Mouse (Mus musculus) R1 (cell line): ENCODE data around the gene Tm6sf1.
A peak's percentile ranks its signal among the peaks of the same experiment; 100 is the strongest.

ENCODE experiments used
- DNase-seq: peaks from one replicate; pipeline ENCODE4 v3.0.0-alpha.2; 2018; ENCODE audit warnings: low read depth, low spot score

Gene Tm6sf1

GRCm38 (mm10) chr7:81850171-81850570, 8.6 kb upstream of the Tm6sf1 start:
- DNase-seq = no peak

- DNase-seq = no peak
These were observed 7.1 kb upstream of the Tm6sf1 start for GRCm38 (mm10) chr7:81851706-81852105.

- no peak for DNase-seq
These were observed 4.1 kb upstream of the Tm6sf1 start for GRCm38 (mm10) chr7:81854568-81855307.

- DNase-seq = no peak
These were observed 3.1 kb upstream of the Tm6sf1 start, which contains the start of gene Gm10160 for GRCm38 (mm10) chr7:81855694-81856093. Gene Gm10160 (minus strand): TSS chr7:81855794.

GRCm38 (mm10) chr7:81856221-81856620, 2.6 kb upstream of the Tm6sf1 start:
- no peak for DNase-seq

- DNase-seq = peak; percentile 28
These were observed 565 bp upstream of the Tm6sf1 start for GRCm38 (mm10) chr7:81858236-81858635.

GRCm38 (mm10) chr7:81860071-81860470, 1.3 kb downstream of the Tm6sf1 start:
- no peak for DNase-seq

GRCm38 (mm10) chr7:81860996-81861395, 2.2 kb downstream of the Tm6sf1 start:
- DNase-seq = no peak

- DNase-seq = no peak
These were observed 2.7 kb downstream of the Tm6sf1 start for GRCm38 (mm10) chr7:81861461-81861860.

- DNase-seq = no peak
These were observed 3.1 kb downstream of the Tm6sf1 start for GRCm38 (mm10) chr7:81861921-81862320.

GRCm38 (mm10) chr7:81862587-81863583, 4.1 kb downstream of the Tm6sf1 start:
- peak; percentile 46 for DNase-seq

GRCm38 (mm10) chr7:81864552-81864951, 5.8 kb downstream of the Tm6sf1 start:
- DNase-seq = no peak

- DNase-seq = no peak
These were observed 7.1 kb downstream of the Tm6sf1 start for GRCm38 (mm10) chr7:81865937-81866336.

- peak; percentile 73 for DNase-seq
These were observed 8.6 kb downstream of the Tm6sf1 start for GRCm38 (mm10) chr7:81867231-81867930.

GRCm38 (mm10) chr7:81868158-81868557, 9.4 kb downstream of the Tm6sf1 start:
- DNase-seq = peak; percentile 87

- DNase-seq = no peak
These were observed 13.8 kb downstream of the Tm6sf1 start for GRCm38 (mm10) chr7:81872493-81873013.

GRCm38 (mm10) chr7:81873807-81874206, 15.0 kb downstream of the Tm6sf1 start:
- DNase-seq = no peak

GRCm38 (mm10) chr7:81874636-81875035, 15.8 kb downstream of the Tm6sf1 start:
- DNase-seq = no peak

- no peak for DNase-seq
These were observed 16.6 kb downstream of the Tm6sf1 start for GRCm38 (mm10) chr7:81875372-81875771.

GRCm38 (mm10) chr7:81880286-81880685, 21.5 kb downstream of the Tm6sf1 start:
- no peak for DNase-seq

- no peak for DNase-seq
These were observed 22.0 kb downstream of the Tm6sf1 start for GRCm38 (mm10) chr7:81880797-81881196.

GRCm38 (mm10) chr7:81881600-81881999, 22.8 kb downstream of the Tm6sf1 start:
- no peak for DNase-seq
